Mouse (Mus musculus) small intestine, adult 2 months (tissue): ENCODE results near the gene Adap1. TPM values are rescaled to one million over a fixed set of nuclear protein-coding genes. Genes with fewer than 3 reads are reported as not detected.

Experiments
- H3K27ac ChIP-seq: fragments of 200-500 bp; 2 replicates; pipeline ENCODE4 v1.5.1; 2012; ENCODE audit warnings: low read depth, low read length, control low read depth, inconsistent platforms; ENCODE audit not compliant: insufficient read depth
- H3K27me3 ChIP-seq: fragments of 200-500 bp; 2 replicates; pipeline ENCODE4 v1.6.1; 2012; ENCODE audit warnings: mild to moderate bottlenecking, moderate library complexity, low read length, inconsistent platforms; ENCODE audit not compliant: control insufficient read depth, insufficient read depth
- H3K36me3 ChIP-seq: fragments of 200-500 bp; 2 replicates; pipeline ENCODE4 v1.6.1; 2012; ENCODE audit warnings: mild to moderate bottlenecking, low read length, control low read depth, inconsistent platforms; ENCODE audit not compliant: control insufficient read depth, insufficient read depth
- H3K4me1 ChIP-seq: fragments of 200-500 bp; 2 replicates; pipeline ENCODE4 v1.6.1; 2012; ENCODE audit warnings: low read length, inconsistent platforms, mixed read lengths; ENCODE audit not compliant: control insufficient read depth, insufficient read depth, insufficient read length
- H3K4me3 ChIP-seq: fragments of 200-500 bp; 2 replicates; pipeline ENCODE4 v1.5.1; 2012; ENCODE audit warnings: low read depth, mild to moderate bottlenecking, control low read depth, inconsistent platforms, low read length, moderate library complexity
- CTCF ChIP-seq: fragments of 200-500 bp; IDR thresholded peaks from 2 replicates; pipeline ENCODE4 v1.5.1; 2012; ENCODE audit warnings: low read depth, mild to moderate bottlenecking, control low read depth, inconsistent platforms, low read length, moderate library complexity, mixed read lengths; ENCODE audit not compliant: insufficient replicate concordance, insufficient read length; ENCODE audit errors: extremely low read depth
- POLR2A ChIP-seq: fragments of 200-500 bp; IDR thresholded peaks from 2 replicates; pipeline ENCODE4 v1.6.1; 2012; ENCODE audit warnings: low read depth, mild to moderate bottlenecking, control low read depth, inconsistent platforms, low read length, moderate library complexity
- WGBS: fragments of 180-500 bp; shearing (Covaris S2); methylation state at CpG from one replicate; pipeline ENCODE4 v1.1.7; 2018; 5-methylcytosine and 5-hydroxymethylcytosine counted together
- polyA plus RNA-seq: library from polyadenylated mRNA; depleted of rRNA; stranded (reverse); fragments of >200 nt; gene quantifications from 2 replicates; pipeline ENCODE4 v1.2.3, GENCODE M21; 2012

Adap1 gene
- polyA plus RNA-seq, 1 experiment = 234 TPM

DNA sequence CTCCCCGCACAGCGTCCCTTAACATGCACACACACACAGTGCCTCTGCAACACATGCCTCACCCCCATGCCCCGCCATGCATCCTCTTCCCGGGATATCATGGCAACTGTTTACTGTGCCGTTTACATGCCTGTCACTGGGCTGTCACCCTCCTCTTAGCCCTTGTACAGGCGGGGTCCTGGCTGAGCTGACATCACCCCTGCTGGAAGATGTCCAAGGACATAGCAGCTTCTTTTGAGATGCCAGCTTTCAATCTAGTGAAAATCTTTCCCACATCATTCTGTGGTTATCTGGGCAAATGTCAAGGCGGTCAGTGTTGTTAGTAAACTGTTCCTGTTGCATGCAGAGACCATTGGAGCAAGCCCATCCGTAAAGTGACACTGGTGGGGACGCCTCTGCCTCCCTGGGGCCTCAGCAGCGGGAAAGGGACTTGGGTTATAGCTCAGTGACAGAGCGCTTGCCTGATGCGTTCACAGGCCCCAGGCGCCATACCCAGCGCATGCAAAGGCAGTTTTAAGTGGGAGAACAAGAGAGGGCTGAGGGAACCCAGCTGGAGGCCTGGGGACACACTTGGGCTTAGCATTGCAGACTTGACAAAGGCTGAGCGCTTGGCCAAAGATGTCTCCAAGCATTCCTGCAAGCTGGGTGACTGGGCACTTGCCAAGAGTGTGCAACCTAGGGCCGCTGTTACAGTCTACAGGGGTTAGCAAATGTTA, 54.5 kb downstream of the Adap1 start:
- peak overlapping the region; percentile 11; the same call in 1 of the 2 replicates for H3K27ac ChIP-seq
- 77% methylated on average over 16 of the region's 16 CpGs for WGBS
- H3K27me3 ChIP-seq = no peaks in the 10 kb centered on the region
- H3K4me1 ChIP-seq = peaks cover 3% of the 10 kb centered on the region
- peaks cover 58% of the 10 kb centered on the region for H3K36me3 ChIP-seq
- TF ChIP-seq CTCF = no peak
- TF ChIP-seq POLR2A = no peak
- no peak overlapping the region for H3K4me3 ChIP-seq

DNA sequence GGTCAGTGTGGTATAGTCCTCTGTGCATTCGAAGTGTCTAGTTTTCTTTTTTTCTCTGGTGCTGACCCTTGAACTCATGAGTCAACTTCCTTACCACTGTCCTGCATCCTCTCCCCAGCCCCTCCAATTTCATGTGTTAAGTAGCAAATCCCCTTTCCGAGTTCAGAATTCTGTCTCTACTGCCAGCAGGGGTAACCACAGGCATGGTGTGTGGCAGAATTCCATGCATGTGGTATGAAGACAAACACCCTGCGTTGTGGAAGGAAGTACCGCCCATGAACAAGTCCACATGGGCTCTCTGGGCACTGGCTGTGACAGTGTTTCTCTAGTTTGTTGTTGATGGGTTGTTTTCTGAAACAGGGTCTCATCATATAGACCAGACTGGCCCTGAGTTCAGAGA, 57.8 kb downstream of the Adap1 start:
- peaks cover 3% of the 10 kb centered on the region for H3K4me1 ChIP-seq
- TF ChIP-seq POLR2A (no peak), CTCF (no peak)
- no peak overlapping the region for H3K27ac ChIP-seq
- 75% methylated on average over 4 of the region's 4 CpGs for WGBS
- peaks cover 68% of the 10 kb centered on the region for H3K36me3 ChIP-seq
- H3K27me3 ChIP-seq = no peaks in the 10 kb centered on the region
- H3K4me3 ChIP-seq = no peak overlapping the region

DNA sequence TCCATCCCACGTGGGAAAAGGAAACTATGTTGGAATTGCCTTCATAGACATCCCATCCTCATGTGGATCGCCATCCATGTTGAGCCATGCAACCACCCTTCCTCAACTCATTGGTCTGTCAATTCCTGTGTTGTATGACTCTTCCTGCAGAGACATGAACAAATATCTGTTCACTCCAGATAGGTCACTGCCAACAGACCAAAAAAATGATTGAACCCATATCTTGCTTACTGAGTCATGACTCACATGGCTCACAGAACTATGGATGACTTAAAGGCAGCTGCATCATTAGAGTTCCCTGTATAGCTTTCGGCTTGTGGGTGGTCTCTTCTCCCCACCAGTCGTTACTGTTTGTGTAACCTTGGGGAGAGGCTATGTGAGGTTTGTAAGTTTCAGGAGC, 64.0 kb downstream of the Adap1 start:
- Histone ChIP-seq H3K4me3 (no peak overlapping the region), H3K27ac (no peak overlapping the region), H3K36me3 (peaks cover 46% of the 10 kb centered on the region), H3K27me3 (no peaks in the 10 kb centered on the region), H3K4me1 (peaks cover 9% of the 10 kb centered on the region; the same call in 1 of the 2 replicates)
- TF ChIP-seq CTCF (no peak), POLR2A (no peak)
- WGBS = 86% methylated on average over 4 of the region's 4 CpGs

DNA sequence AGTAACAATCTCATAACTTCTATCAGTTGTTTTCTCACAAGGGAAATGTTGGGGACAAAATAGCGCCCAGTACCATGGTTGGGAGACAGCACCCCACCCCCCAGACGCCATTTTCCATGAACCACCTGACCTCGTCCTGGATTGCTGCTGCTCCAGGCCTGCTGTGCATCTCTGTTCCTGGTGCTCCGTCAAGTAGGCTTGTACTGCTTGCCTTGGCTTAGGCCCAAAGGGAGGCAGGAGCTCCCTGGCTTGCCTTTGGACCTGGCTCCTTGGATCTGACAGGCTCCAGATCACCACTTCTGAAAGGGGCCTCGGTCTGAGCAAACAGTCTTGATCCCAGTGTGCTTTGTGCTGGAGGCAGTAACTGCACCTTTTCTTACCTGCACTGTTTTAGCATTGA, 65.6 kb downstream of the Adap1 start:
- 33% methylated on average over 5 of the region's 5 CpGs for WGBS
- Histone ChIP-seq H3K27ac (no peak overlapping the region), H3K36me3 (peaks cover 35% of the 10 kb centered on the region)

DNA sequence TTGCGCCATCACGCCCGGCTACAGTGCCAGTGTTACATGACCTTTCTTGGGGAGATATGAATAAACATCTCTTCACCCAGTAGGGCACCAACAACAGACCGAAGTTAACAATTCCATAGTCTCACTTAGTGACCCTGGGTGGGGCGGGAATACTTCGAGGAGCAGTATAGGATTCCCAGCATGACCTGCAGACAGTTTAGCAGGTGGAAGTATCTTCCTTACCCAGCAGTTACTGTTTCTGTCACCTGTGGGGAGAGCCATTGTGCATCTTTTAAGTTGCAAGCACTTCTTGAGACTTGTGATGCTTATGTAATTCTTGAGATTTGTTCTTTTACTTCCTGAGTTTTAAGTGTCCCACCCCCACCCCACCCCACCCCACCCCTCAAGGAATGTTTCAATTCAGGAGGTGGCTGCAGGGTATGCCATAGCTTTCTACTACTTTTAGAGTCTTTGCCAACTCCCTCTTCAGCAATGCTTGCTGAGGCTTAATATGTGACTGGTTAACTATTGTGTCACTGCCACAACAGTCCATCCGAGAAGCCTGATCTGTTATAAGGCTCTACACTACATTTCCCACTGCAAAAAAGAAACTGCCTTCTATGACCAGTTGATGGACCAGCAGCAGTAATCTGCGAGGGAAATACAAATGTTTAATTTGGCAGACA, 66.9 kb downstream of the Adap1 start:
- Histone ChIP-seq H3K27me3 (no peaks in the 10 kb centered on the region), H3K4me3 (no peak overlapping the region), H3K27ac (no peak overlapping the region), H3K4me1 (peaks cover 11% of the 10 kb centered on the region; the same call in 1 of the 2 replicates), H3K36me3 (peaks cover 22% of the 10 kb centered on the region)
- no peak for TF ChIP-seq POLR2A
- TF ChIP-seq CTCF = no peak
- 53% methylated on average over 8 of the region's 8 CpGs for WGBS

More for the DNA sequence above, 65.6 kb downstream of the Adap1 start:
- H3K4me3 ChIP-seq = no peak overlapping the region
- TF ChIP-seq POLR2A = no peak
- no peak for TF ChIP-seq CTCF
- H3K4me1 ChIP-seq = peaks cover 9% of the 10 kb centered on the region; the same call in 1 of the 2 replicates
- no peaks in the 10 kb centered on the region for H3K27me3 ChIP-seq

DNA sequence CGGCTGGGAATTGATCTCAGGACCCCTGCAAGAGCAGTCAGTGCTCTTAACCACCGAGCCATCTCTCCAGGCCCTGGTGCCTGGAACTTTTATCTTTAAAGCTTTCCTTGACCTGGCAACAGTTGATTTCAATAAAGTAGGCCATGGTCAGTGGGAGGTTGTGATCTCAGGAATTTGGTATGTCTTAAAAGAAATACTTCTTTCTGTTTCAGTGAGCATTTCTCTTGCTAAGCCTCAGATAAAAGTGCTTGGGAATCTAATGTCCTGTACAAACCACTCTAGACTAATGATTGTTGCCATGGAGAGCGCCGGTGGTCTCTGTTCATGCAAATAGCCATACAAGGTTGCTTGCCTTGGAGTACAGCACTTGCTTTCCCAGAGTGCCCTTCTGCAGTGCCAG, 67.6 kb downstream of the Adap1 start:
- H3K36me3 ChIP-seq = peaks cover 16% of the 10 kb centered on the region
- H3K4me3 ChIP-seq = no peak overlapping the region
- TF ChIP-seq CTCF (no peak), POLR2A (no peak)
- no peak overlapping the region for H3K27ac ChIP-seq
- 73% methylated on average over 4 of the region's 4 CpGs for WGBS
- H3K4me1 ChIP-seq = peaks cover 14% of the 10 kb centered on the region; the same call in 1 of the 2 replicates
- H3K27me3 ChIP-seq = no peaks in the 10 kb centered on the region

DNA sequence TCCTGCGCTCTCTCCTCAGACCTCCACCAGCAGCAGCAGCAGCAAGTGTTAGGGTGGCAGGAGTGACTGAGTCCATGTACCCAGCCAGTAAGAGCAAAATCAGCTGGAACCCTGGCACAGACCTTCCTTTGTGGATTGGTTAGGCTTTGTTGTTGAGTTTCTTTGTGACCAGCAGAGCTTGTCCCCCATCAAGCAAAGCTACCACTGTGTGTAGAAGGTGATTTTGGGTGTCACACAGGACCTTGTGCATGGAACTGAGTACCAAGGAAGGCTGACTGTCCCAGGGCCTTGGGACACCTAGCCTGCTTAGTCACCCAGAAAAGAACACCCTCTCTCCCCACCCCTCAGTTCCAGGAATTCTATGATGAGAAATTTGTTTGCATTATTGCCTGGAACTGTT, 68.2 kb downstream of the Adap1 start:
- no peak overlapping the region for H3K4me3 ChIP-seq
- TF ChIP-seq POLR2A (no peak), CTCF (no peak)
- H3K4me1 ChIP-seq = peaks cover 14% of the 10 kb centered on the region; the same call in 1 of the 2 replicates
- 97% methylated on average over 1 of the region's 1 CpGs for WGBS
- H3K36me3 ChIP-seq = peaks cover 11% of the 10 kb centered on the region
- no peak overlapping the region for H3K27ac ChIP-seq
- H3K27me3 ChIP-seq = no peaks in the 10 kb centered on the region
